Mouse (Mus musculus) layer of hippocampus, postnatal 14 days (tissue): ENCODE measurements at regions not wholly inside any gene's neighbourhood (a gene's known extent, or its start where the extent isn't known, plus 50 kb on each side); places are given as distances from the start of the nearest gene placed in this dataset.

ENCODE experiments used
- DNase-seq, 2 experiments: peaks; one replicate each; pipeline ENCODE4 v3.0.0; 2021 to 2022; ENCODE audit warnings: low spot score in 2 of 2, mixed read lengths in 1 of 2

DNA sequence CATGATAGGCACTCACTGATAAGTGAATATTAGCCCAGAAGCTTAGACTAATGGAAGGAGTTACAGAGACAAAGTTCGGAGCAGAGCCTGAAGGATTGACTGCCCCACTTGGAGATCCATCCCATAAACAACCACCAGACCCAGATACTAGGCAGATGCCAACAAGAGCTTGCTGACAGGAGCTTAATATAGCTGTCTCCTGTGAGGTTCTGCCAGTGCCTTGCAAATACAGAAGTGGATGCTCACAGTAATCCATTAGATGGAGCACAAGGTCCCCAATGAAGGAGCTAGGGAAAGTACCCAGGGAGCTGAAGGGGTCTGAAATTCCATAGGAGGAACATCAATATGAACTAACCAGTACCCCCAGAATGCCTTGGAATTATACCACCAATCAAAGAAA, 252.8 kb upstream of the Lrtm1 start:
- no peak for DNase-seq

DNA sequence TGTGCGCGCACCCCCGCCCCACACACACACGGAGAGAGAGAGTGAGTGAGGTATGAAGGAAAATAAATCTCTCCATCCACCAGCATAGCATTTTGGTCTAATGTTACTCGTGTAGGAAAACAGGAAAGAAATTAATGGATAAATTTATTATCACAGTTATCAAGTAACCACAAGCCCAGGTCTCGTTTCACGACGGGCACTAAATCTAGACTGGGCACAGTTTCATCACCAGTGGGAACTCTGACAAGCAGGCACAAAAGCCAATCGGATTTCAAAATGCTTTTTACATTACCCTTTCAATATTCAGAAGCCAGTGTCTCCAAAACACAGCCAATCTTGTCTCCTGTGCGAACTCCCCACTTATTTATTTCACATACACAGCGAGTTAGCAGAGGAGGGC, 244.9 kb upstream of the Lrtm1 start:
- DNase-seq: no peak

DNA sequence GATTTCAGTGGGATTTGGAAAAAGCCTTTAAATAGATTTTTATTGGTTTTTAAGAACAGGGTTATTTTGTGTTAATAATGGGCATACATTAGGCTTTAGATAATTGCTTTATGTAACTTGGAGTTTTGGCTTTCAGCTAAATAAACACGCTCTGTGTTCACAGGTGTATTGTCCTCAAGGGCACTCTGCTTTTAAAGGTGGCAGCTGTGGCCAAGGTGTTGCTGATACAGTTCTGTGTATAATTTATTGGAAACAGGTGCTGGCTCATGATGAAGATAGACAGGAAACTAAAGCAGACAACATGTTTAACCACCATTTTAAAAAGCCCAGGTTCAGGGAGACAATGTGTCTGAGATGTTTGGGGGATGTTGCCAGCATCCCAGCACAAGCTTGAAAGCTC, 242.3 kb upstream of the Lrtm1 start:
- no peak for DNase-seq

DNA sequence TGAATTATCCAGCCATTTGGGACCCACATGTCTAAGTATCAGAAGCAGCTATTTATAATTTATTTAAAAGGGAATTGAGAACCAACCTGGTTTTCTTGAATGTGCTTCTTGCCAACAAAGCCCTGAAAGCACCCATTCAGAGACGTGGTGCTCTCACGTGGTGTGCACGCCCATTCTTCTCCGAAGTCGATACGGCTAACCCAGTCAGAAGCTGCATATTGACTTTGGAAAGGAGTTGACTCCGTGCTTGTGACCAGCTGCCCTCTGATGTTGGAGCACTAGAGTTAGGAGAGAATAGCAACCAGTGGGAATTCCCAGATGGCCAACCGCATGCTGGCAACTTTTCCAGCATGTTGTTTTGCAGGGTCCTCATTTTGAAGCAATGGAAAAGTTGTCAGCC, 240.2 kb upstream of the Lrtm1 start:
- peak in 1 of 2 experiments; percentile 24 for DNase-seq

DNA sequence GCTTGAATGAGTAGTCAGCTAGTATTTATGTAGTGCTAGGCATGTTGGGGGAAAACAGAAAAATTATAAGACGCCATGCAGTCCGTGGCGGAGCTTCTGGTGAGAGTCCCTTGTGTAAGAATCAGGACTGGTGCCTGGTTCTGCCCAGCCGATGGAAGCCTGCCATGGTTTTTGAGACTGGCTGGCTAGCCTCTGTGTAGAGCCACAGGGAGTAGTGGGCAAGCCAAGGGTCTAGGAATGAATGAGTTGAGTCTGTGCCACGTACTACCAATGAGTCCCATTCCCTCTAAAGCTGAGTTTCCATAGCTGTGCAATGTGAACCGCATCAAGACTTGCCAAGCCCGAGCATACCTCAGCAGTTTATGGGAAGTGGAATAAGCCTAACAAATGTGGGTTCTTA, 236.3 kb upstream of the Lrtm1 start:
- peak; percentile 36 to 72 for DNase-seq

- no peak for DNase-seq
These were observed 233.8 kb upstream of the Lrtm1 start for GRCm38 (mm10) chr14:28784106-28784633.

GRCm38 (mm10) chr14:28798290-28798689, 219.7 kb upstream of the Lrtm1 start:
- no peak for DNase-seq

- no peak for DNase-seq
These were observed 216.3 kb upstream of the Lrtm1 start for GRCm38 (mm10) chr14:28801681-28802080.

DNA sequence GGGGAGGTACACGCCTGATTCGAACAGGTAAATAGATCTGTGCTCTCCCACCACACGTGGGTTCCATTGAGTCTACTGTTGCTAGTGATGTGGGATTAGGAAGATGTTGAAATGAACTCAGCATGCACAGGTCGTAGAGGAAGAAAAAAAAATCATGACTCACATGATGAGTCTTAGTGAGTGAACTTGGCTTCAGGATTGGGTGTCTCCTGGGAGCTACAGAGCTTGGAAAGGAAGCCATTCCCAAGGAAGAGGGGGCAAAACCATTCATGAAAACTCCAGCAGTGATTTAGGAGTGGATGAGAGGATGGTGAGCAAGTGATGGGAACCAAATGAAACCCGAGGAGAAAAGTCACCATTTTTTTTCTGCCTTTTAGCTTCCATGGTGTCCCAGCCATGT, 215.9 kb upstream of the Lrtm1 start:
- DNase-seq: no peak

GRCm38 (mm10) chr14:28808094-28808493, 209.9 kb upstream of the Lrtm1 start:
- no peak for DNase-seq

- DNase-seq: no peak
These were observed 208.7 kb upstream of the Lrtm1 start for GRCm38 (mm10) chr14:28809355-28809754.

GRCm38 (mm10) chr14:28820970-28821369, 197.0 kb upstream of the Lrtm1 start:
- DNase-seq: no peak

- DNase-seq: no peak
These were observed 190.8 kb upstream of the Lrtm1 start for GRCm38 (mm10) chr14:28827186-28827585.

DNA sequence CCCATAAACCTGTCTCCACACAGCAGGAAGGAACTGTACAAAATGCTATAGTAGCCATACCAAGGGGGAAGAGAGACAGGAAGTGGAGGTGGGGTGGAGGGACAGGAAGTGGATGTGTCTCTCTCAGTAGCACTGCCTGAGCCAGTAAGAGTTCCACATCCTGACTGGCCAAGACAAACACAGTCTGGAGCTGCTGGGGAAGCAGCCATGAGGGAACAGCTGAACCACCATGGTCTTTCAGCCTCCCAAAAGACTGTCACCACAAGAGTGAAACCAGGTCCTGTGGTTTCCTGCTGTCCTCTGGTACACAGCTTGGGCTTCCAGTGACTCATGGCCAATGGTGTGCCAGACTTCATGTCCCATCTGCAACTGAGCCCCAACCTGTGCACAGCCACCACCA, 180.9 kb upstream of the Lrtm1 start:
- no peak for DNase-seq

GRCm38 (mm10) chr14:28848831-28849590, 169.0 kb upstream of the Lrtm1 start:
- peak in 1 of 2 experiments; percentile 23 for DNase-seq
